Mouse (Mus musculus): ENCODE results near the gene Btf3l4. TPM values are rescaled to one million over a fixed set of nuclear protein-coding genes. Genes with fewer than 3 reads are reported as not detected.

Btf3l4 gene
- polyA plus RNA-seq, 1 experiment from 2014 or later: 138 TPM

DNA sequence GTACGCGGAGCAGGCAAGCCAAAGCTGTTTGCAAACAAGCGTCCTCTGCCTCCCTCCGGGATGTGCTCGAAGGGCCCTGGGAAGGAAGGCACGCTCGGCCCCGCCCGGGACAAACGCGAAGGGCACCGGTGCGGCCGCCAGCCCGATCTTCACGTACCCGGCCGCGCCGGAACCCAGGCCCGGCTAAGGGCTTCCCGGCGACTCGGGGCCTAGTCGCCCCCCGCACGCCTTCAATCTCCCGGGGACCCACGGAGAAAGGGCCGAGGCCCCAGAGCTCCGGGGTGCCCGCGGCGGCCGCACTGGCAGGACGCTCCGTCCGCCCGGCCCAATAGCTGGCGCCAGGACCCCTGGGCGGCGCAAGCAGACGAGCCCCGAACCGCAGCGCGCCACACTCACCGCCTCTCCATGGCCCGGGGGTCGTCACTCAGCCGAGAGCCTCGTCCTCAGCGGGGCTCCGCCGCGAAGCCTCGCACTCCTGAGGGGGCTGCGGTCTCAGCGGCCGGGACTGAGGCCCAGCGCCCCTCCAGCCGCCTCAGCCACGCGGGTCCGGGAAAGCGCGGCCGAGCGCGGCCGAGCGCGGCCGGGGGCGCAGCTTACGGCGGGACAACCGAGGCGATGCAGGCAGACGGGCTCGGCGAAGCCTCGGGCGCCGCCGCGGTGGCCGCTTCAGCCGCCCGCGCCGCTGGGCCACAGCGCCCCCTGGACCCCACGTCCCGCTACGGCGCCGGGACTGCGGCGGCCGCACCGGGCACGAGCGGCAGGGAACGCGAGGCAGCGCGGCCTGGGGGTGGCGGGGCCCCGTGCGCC, 53.2 kb downstream of the Btf3l4 start, which contains the start of gene Zfyve9:
Gene Zfyve9 (minus strand): TSS at position 742 of the 807 bp plus-strand sequence.
- H3K9ac ChIP-seq: peak within 1 kb of the TSS; percentile 97
- no peaks in the 10 kb centered on the region for H3K9me3 ChIP-seq (replicated peaks)
- H3K4me1 ChIP-seq: no peaks in the 10 kb centered on the region
- WGBS: under 1% methylated on average over 102 of the region's 111 CpGs
- H3K4me3 ChIP-seq (replicated peaks): peak within 1 kb of the TSS; percentile 91
- no peaks in the 10 kb centered on the region for H3K27me3 ChIP-seq
- H3K36me3 ChIP-seq: no peaks in the 10 kb centered on the region
- peak within 1 kb of the TSS; percentile 72 for H3K4me2 ChIP-seq (replicated peaks)
- peak within 1 kb of the TSS; percentile 97 for H3K27ac ChIP-seq (replicated peaks)
- peak; percentile 92 for ATAC-seq (ENCODE audit: insufficient number of reproducible peaks, low FRiP score, low TSS enrichment, low read depth)

DNA sequence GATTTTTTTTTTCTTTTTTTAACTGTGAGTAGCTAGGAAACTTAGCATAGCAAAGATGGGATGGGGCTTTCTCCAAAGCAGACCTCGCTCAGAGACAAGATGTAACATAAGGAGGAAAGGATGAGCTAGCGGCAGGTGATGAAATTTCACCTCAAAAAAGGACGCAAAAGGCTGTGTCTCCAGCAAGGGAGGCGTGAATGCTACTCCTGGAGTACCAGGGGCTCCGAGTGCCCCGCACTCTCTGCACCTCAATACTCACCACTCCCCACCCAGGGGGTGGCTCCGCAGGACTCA, 53.7 kb downstream of the Btf3l4 start:
- Histone ChIP-seq H3K27ac (replicated peaks) (peak overlapping the region; percentile 97), H3K36me3 (no peaks in the 10 kb centered on the region), H3K27me3 (no peaks in the 10 kb centered on the region), H3K9me3 (replicated peaks) (no peaks in the 10 kb centered on the region), H3K4me1 (no peaks in the 10 kb centered on the region), H3K9ac (peak overlapping the region; percentile 97), H3K4me3 (replicated peaks) (peak overlapping the region; percentile 91), H3K4me2 (replicated peaks) (peak overlapping the region; percentile 72)
- ATAC-seq (ENCODE audit: insufficient number of reproducible peaks, low FRiP score, low TSS enrichment, low read depth): no peak
- WGBS: under 1% methylated on average over 7 of the region's 7 CpGs

DNA sequence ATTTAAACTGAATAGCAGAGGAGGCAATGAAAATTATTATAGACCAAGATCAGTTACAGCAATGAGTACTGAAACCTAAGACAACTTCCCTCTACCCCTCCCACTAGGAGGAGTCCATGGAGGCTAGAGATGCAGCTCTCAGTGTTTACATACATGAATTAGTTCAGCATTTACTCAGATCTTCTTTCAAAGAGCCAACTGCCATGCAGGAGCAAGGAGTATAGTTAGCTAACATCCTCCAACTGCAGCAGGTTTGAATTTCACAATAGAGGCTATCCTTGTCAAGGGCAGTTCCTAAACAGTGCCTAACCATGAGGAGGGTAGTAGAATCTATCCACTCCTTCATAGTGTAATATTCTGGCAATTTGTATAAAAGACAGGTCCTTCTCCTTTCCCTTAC, 64.9 kb downstream of the Btf3l4 start:
- ATAC-seq (ENCODE audit: insufficient number of reproducible peaks, low FRiP score, low TSS enrichment, low read depth): no peak
- no peaks in the 10 kb centered on the region for H3K27me3 ChIP-seq

More for the DNA sequence above, 64.9 kb downstream of the Btf3l4 start:
- Histone ChIP-seq H3K4me2 (replicated peaks) (no peak overlapping the region), H3K9ac (no peak overlapping the region), H3K36me3 (no peaks in the 10 kb centered on the region), H3K9me3 (replicated peaks) (no peaks in the 10 kb centered on the region), H3K4me1 (no peaks in the 10 kb centered on the region), H3K4me3 (replicated peaks) (no peak overlapping the region), H3K27ac (replicated peaks) (0 out of 2 replicates have a peak overlapping the region, but pooled peaks have one; percentile 22)

Other genes starting within 250 kb of the Btf3l4 start
- 33.3 and 33.7 TPM in 2 replicates for gene Cc2d1b, start 213.7 kb downstream of the Btf3l4 start, polyA plus RNA-seq (2015; fragmentation: Nextera tagmentation; extraction: Ambion mirVana)
- 1.5 and 2.5 TPM in 2 replicates for gene 3110021N24Rik, start 114.0 kb downstream of the Btf3l4 start, polyA plus RNA-seq (2015; fragmentation: Nextera tagmentation; extraction: Ambion mirVana)
- 4.8 and 5.0 TPM in 2 replicates for gene Zfyve9, start 52.8 kb downstream of the Btf3l4 start, polyA plus RNA-seq (2015; fragmentation: Nextera tagmentation; extraction: Ambion mirVana)
- 92.3 and 101 TPM in 2 replicates for gene Txndc12, start 987 bp upstream of the Btf3l4 start, polyA plus RNA-seq (2015; fragmentation: Nextera tagmentation; extraction: Ambion mirVana)
- 44.6 and 47.9 TPM in 2 replicates for gene Kti12, start 14.2 kb upstream of the Btf3l4 start, polyA plus RNA-seq (2015; fragmentation: Nextera tagmentation; extraction: Ambion mirVana)
- gene A730015C16Rik, start 15.0 kb upstream of the Btf3l4 start, polyA plus RNA-seq (2015; fragmentation: Nextera tagmentation; extraction: Ambion mirVana): 0.83 and 1.6 TPM in 2 replicates
- gene Rab3b, start 45.4 kb upstream of the Btf3l4 start, polyA plus RNA-seq (2015; fragmentation: Nextera tagmentation; extraction: Ambion mirVana): 17.9 and 21.7 TPM in 2 replicates
- gene Nrd1, start 167.0 kb upstream of the Btf3l4 start, polyA plus RNA-seq (2015; fragmentation: Nextera tagmentation; extraction: Ambion mirVana): 72.4 and 75.4 TPM in 2 replicates